Mouse (Mus musculus) liver, embryonic 11.5 days (tissue): ENCODE data around the gene Mrpl53. TPM values are rescaled to one million over a fixed set of nuclear protein-coding genes. Genes with fewer than 3 reads are reported as not detected.

ENCODE experiments used
- ATAC-seq: fragments of 200-750 bp; cut with Nextera tagmentation; replicated peaks from 2 replicates; pipeline ENCODE4 v1.8.0; 2017; ENCODE audit warnings: moderate number of reproducible peaks, mild to moderate bottlenecking, moderate TSS enrichment, moderate library complexity; ENCODE audit not compliant: low FRiP score
- DNase-seq: peaks from one replicate; pipeline ENCODE4 v3.0.0-alpha.2; 2017; ENCODE audit warnings: low spot score
- H3K27ac ChIP-seq: fragments of 300-500 bp; sonication (generic); 2 replicates; pipeline ENCODE4 v1.5.1; 2014; ENCODE audit warnings: mild to moderate bottlenecking, low read depth, low read length, control low read depth
- H3K27me3 ChIP-seq: fragments of 300-500 bp; sonication (generic); replicated peaks from 2 replicates; pipeline ENCODE4 v1.6.1; 2014; ENCODE audit warnings: low read length, mixed read lengths; ENCODE audit not compliant: control insufficient read depth, insufficient read depth
- H3K36me3 ChIP-seq: fragments of 300-500 bp; sonication (generic); 2 replicates; pipeline ENCODE4 v1.6.1; 2014; ENCODE audit warnings: mild to moderate bottlenecking, low read length, moderate library complexity, mixed read lengths; ENCODE audit not compliant: control insufficient read depth, insufficient read depth
- H3K4me1 ChIP-seq: fragments of 300-500 bp; sonication (generic); replicated peaks from 2 replicates; pipeline ENCODE4 v1.6.1; 2014; ENCODE audit warnings: low read length, mixed read lengths; ENCODE audit not compliant: control insufficient read depth, insufficient read depth
- H3K4me2 ChIP-seq: fragments of 300-500 bp; sonication (generic); 2 replicates; pipeline ENCODE4 v1.6.1; 2014; ENCODE audit warnings: mild to moderate bottlenecking, control low read depth, moderate library complexity
- H3K4me3 ChIP-seq: fragments of 300-500 bp; sonication (generic); 2 replicates; pipeline ENCODE4 v1.5.1; 2014; ENCODE audit warnings: low read depth, low read length, control low read depth
- H3K9ac ChIP-seq: fragments of 300-500 bp; sonication (generic); 2 replicates; pipeline ENCODE4 v1.6.1; 2014; ENCODE audit warnings: low read depth, low read length, control low read depth
- H3K9me3 ChIP-seq: fragments of 300-500 bp; sonication (generic); 2 replicates; pipeline ENCODE4 v1.6.1; 2016; ENCODE audit warnings: low read length, inconsistent platforms, mixed read lengths; ENCODE audit not compliant: control insufficient read depth
- WGBS: fragments of 180-500 bp; shearing (Covaris S2); extraction: QIAGEN DNeasy Blood & Tissue Kit; methylation state at CpG from one replicate; pipeline ENCODE4 v1.1.7; 2014; 5-methylcytosine and 5-hydroxymethylcytosine counted together
- polyA plus RNA-seq: library from polyadenylated mRNA; unstranded; fragments of >200 nt; fragmentation: Nextera tagmentation; extraction: Ambion mirVana; gene quantifications from 2 replicates; pipeline ENCODE4 v1.2.1, GENCODE M21; 2014

Gene Mrpl53
- polyA plus RNA-seq, 1 experiment from 2014 or later, result 115 TPM

DNA sequence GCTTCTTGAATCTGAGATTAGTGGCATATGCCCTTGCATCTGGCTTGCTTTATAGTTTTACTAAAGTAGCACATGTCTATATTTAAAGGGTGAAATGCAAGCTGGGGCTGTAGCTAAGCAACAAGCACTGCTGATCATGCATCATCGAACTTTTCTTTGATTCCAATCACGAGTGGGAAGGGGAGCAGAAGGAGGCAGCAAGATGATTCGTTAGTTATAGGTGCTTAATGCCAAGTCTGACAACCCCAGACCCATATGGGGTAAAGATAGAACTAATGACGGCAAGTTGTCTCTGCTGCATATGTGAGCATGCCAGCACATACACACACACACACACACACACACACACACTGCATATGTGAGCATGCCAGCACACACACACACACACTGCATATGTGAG lies 4.7 kb upstream of the Mrpl53 start:
- ATAC-seq, result no peak
- 84% methylated on average over 4 of the region's 4 CpGs for WGBS

GRCm38 (mm10) chr6:83107566-83108400 lies 1.1 kb upstream of the Mrpl53 start:
- 41% methylated on average over 13 of the region's 13 CpGs for WGBS
- no peaks in the 10 kb centered on the region for H3K27me3 ChIP-seq
- H3K4me1 ChIP-seq, result peaks cover 35% of the 10 kb centered on the region
- DNase-seq (peak; percentile 81), ATAC-seq (peak; percentile 53)
- H3K36me3 ChIP-seq, result peaks cover 2% of the 10 kb centered on the region; the same call in 1 of the 2 replicates
- H3K9ac ChIP-seq, result peak overlapping the region; percentile 87
- peak overlapping the region; percentile 92 for H3K4me3 ChIP-seq
- H3K4me2 ChIP-seq, result peak overlapping the region; percentile 94
- H3K27ac ChIP-seq, result peak overlapping the region; percentile 96; the same call in 1 of the 2 replicates
- H3K9me3 ChIP-seq, result no peaks in the 10 kb centered on the region

More for the DNA sequence above, 4.7 kb upstream of the Mrpl53 start:
- H3K27me3 ChIP-seq, result no peaks in the 10 kb centered on the region; the same call in 1 of the 2 replicates
- H3K27ac ChIP-seq, result no peak overlapping the region
- peaks cover 33% of the 10 kb centered on the region for H3K4me1 ChIP-seq
- no peak for DNase-seq
- no peak overlapping the region for H3K4me3 ChIP-seq
- H3K4me2 ChIP-seq, result no peak overlapping the region
- H3K36me3 ChIP-seq, result peaks cover 2% of the 10 kb centered on the region; the same call in 1 of the 2 replicates
- no peaks in the 10 kb centered on the region for H3K9me3 ChIP-seq
- H3K9ac ChIP-seq, result no peak overlapping the region

- ATAC-seq (no peak), DNase-seq (no peak)
- Histone ChIP-seq H3K27ac (peak overlapping the region; percentile 11; the same call in 1 of the 2 replicates), H3K4me3 (no peak overlapping the region), H3K4me1 (peaks cover 45% of the 10 kb centered on the region), H3K9ac (no peak overlapping the region), H3K27me3 (no peaks in the 10 kb centered on the region), H3K4me2 (no peak overlapping the region), H3K36me3 (no peaks in the 10 kb centered on the region), H3K9me3 (no peaks in the 10 kb centered on the region)
- WGBS, result 70% methylated on average over 4 of the region's 4 CpGs
These were observed 2.8 kb downstream of the Mrpl53 start for GRCm38 (mm10) chr6:83111510-83112136.

DNA sequence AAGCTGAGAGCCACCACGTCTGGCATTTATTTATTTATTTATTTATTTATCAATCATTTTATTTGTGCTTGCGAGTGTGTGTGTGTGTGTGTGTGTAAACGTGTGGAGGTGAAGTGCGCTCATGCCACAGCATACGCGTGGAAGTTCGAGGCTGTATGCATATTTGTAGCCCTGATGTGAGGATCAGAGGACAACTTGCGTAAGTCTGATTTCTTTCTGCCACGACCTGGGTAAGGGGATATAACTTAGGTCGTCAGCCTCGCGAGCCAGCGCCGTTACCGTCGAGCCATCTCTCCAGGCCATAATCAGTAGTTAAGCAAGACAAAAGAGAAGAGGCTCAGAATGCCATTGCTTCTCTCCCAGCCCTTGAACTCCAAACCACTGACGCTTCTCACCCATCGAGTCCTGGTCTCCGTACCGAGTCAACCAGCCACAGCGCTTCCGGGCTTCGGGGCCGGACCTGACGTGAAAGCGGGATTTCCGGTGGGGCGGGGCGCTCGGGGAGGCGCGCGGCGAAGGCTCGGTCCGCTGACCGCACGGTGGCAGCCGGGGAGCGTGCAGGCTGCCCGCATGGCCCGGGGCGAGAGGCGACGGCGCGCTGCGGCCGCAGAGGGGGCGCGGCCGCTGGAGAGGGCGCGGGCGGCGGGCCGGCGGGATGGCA lies 6.3 kb downstream of the Mrpl53 start, which contains the start of gene Mogs:
Gene Mogs, plus strand, starts transcription at position 486 of the 661 bp plus-strand sequence.
- peak; percentile 86 for ATAC-seq
- H3K27ac ChIP-seq, result peak within 1 kb of the TSS; percentile 90
- peaks cover 45% of the 10 kb centered on the region for H3K4me1 ChIP-seq
- H3K9me3 ChIP-seq, result no peaks in the 10 kb centered on the region
- peaks cover 19% of the 10 kb centered on the region; the same call in 1 of the 2 replicates for H3K36me3 ChIP-seq
- under 1% methylated on average over 53 of the region's 58 CpGs for WGBS
- H3K4me3 ChIP-seq, result peak within 1 kb of the TSS; percentile 85
- peak within 1 kb of the TSS; percentile 97 for H3K4me2 ChIP-seq
- no peaks in the 10 kb centered on the region for H3K27me3 ChIP-seq
- peak within 1 kb of the TSS; percentile 96 for H3K9ac ChIP-seq
- peak; percentile 96 for DNase-seq

GRCm38 (mm10) chr6:83115682-83116372 lies 7.0 kb downstream of the Mrpl53 start:
- no peaks in the 10 kb centered on the region for H3K9me3 ChIP-seq
- peak overlapping the region; percentile 97 for H3K4me2 ChIP-seq
- H3K4me1 ChIP-seq, result peaks cover 43% of the 10 kb centered on the region
- WGBS, result 2% methylated on average over 22 of the region's 48 CpGs
- ATAC-seq (no peak; the same call in 1 of the 2 replicates), DNase-seq (no peak)
- H3K27ac ChIP-seq, result peak overlapping the region; percentile 90
- H3K9ac ChIP-seq, result peak overlapping the region; percentile 96
- no peaks in the 10 kb centered on the region for H3K27me3 ChIP-seq
- H3K4me3 ChIP-seq, result peak overlapping the region; percentile 85
- peaks cover 19% of the 10 kb centered on the region; the same call in 1 of the 2 replicates for H3K36me3 ChIP-seq

- WGBS, result 67% methylated on average over 11 of the region's 11 CpGs
- Histone ChIP-seq H3K4me2 (peak overlapping the region; percentile 97), H3K9ac (peak overlapping the region; percentile 96), H3K4me3 (peak overlapping the region; percentile 85), H3K36me3 (peaks cover 19% of the 10 kb centered on the region; the same call in 1 of the 2 replicates), H3K27ac (peak overlapping the region; percentile 90; the same call in 1 of the 2 replicates), H3K9me3 (no peaks in the 10 kb centered on the region), H3K4me1 (peaks cover 40% of the 10 kb centered on the region), H3K27me3 (no peaks in the 10 kb centered on the region)
- DNase-seq, result no peak
- ATAC-seq, result no peak
These were observed 7.7 kb downstream of the Mrpl53 start for GRCm38 (mm10) chr6:83116373-83117164.

GRCm38 (mm10) chr6:83117165-83117438 lies 8.3 kb downstream of the Mrpl53 start:
- Histone ChIP-seq H3K4me2 (peak overlapping the region; percentile 97), H3K4me1 (peaks cover 38% of the 10 kb centered on the region), H3K36me3 (peaks cover 19% of the 10 kb centered on the region; the same call in 1 of the 2 replicates), H3K4me3 (peak overlapping the region; percentile 85; the same call in 1 of the 2 replicates), H3K27ac (no peak overlapping the region), H3K9ac (peak overlapping the region; percentile 96; the same call in 1 of the 2 replicates), H3K27me3 (no peaks in the 10 kb centered on the region), H3K9me3 (no peaks in the 10 kb centered on the region)
- no peak for ATAC-seq
- WGBS, result 90% methylated on average over 4 of the region's 4 CpGs
- DNase-seq, result no peak
